Mouse (Mus musculus): ENCODE data around the gene Chchd1. TPM values are rescaled to one million over a fixed set of nuclear protein-coding genes. Genes with fewer than 3 reads are reported as not detected.
A peak's percentile ranks its signal among the peaks of the same experiment; 100 is the strongest.

The Chchd1 gene
- total RNA-seq (2021) = 100 to 1,000 TPM in 1 of 2 experiments, 10 to 100 TPM in 1; 87.0 to 104 TPM

GRCm38 (mm10) chr14:20702741-20703381 is at the start of gene Chchd1:
TSS of gene Chchd1 (plus strand) at chr14:20703006.
- peak; percentile 95 for DNase-seq

- no peak for DNase-seq
Observed at GRCm38 (mm10) chr14:20654690-20655421, 48.0 kb upstream of the Chchd1 start.

- DNase-seq = no peak
Observed at GRCm38 (mm10) chr14:20655731-20656130, 47.1 kb upstream of the Chchd1 start.

- no peak for DNase-seq
Observed at GRCm38 (mm10) chr14:20656361-20656760, 46.4 kb upstream of the Chchd1 start, which contains the start of gene Myoz1. TSS of gene Myoz1 (minus strand) at chr14:20656540.

- peak; percentile 61 for DNase-seq
Observed at GRCm38 (mm10) chr14:20658326-20658725, 44.5 kb upstream of the Chchd1 start.

- DNase-seq = no peak
Observed at GRCm38 (mm10) chr14:20658902-20659301, 43.9 kb upstream of the Chchd1 start.

GRCm38 (mm10) chr14:20659687-20660086 is 43.1 kb upstream of the Chchd1 start:
- DNase-seq = no peak

GRCm38 (mm10) chr14:20660827-20661660 is 41.8 kb upstream of the Chchd1 start:
- peak; percentile 96 for DNase-seq

- DNase-seq = peak; percentile 43
Observed at GRCm38 (mm10) chr14:20661661-20662331, 41.0 kb upstream of the Chchd1 start.

- no peak for DNase-seq
Observed at GRCm38 (mm10) chr14:20662740-20663139, 40.1 kb upstream of the Chchd1 start.

- DNase-seq = no peak
Observed at GRCm38 (mm10) chr14:20663601-20664000, 39.2 kb upstream of the Chchd1 start.

- DNase-seq = peak; percentile 65
Observed at GRCm38 (mm10) chr14:20664436-20664835, 38.4 kb upstream of the Chchd1 start.

- DNase-seq = no peak
Observed at GRCm38 (mm10) chr14:20667469-20667868, 35.3 kb upstream of the Chchd1 start.

GRCm38 (mm10) chr14:20668154-20668810 is 34.5 kb upstream of the Chchd1 start, which contains the start of gene Synpo2l:
TSS of gene Synpo2l (minus strand) at chr14:20668354.
- peak; percentile 77 for DNase-seq

GRCm38 (mm10) chr14:20672990-20673389 is 29.8 kb upstream of the Chchd1 start:
- DNase-seq = peak; percentile 69

GRCm38 (mm10) chr14:20673735-20674063 is 29.1 kb upstream of the Chchd1 start:
- DNase-seq = no peak

GRCm38 (mm10) chr14:20674064-20674833 is 28.6 kb upstream of the Chchd1 start, which contains the start of gene Sec24c:
TSS of gene Sec24c (plus strand) at chr14:20674308.
- DNase-seq = peak; percentile 99

GRCm38 (mm10) chr14:20677906-20678305 is 24.9 kb upstream of the Chchd1 start:
- DNase-seq = no peak

- no peak for DNase-seq
Observed at GRCm38 (mm10) chr14:20681742-20682141, 21.1 kb upstream of the Chchd1 start.

GRCm38 (mm10) chr14:20682498-20682897 is 20.3 kb upstream of the Chchd1 start:
- peak; percentile 51 for DNase-seq

- no peak for DNase-seq
Observed at GRCm38 (mm10) chr14:20686576-20686975, 16.2 kb upstream of the Chchd1 start.
